ENCODE assay signal across 36 mouse cellular contexts in genomic region chr3:55481140-55481539, GRCm38 (mm10). TPM values are rescaled to one million over a fixed set of nuclear protein-coding genes. Genes with fewer than 3 reads are reported as not detected.
DNase-seq lines count a peak whose midpoint lies in the region; ATAC-seq lines count a peak whose summit lies in the region.
"Had no signal": no experiment of that assay in that cellular context is flagged by ENCODE, and none has a peak within 500 bp of the region (broad histone marks: within the 10 kb centered on the region; RNA-seq: fewer than 3 reads in every experiment).

No protein-coding gene starts in this region.

- H3K36me3 ChIP-seq in heart, embryonic 11.5 days (ENCODE audit: control insufficient read depth, insufficient read depth, low read length), result no peaks in the 10 kb centered on the region
- H3K36me3 ChIP-seq in embryonic facial prominence, embryonic 15.5 days, result no peaks in the 10 kb centered on the region
- H3K36me3 ChIP-seq in kidney, embryonic 15.5 days, result no peaks in the 10 kb centered on the region
- H3K36me3 ChIP-seq: embryonic facial prominence, embryonic 13.5 days; G1E; heart, embryonic 15.5 days; limb, embryonic 15.5 days; liver, embryonic 13.5 days had no signal

- WGBS in heart, embryonic 11.5 days (ENCODE audit: insufficient replicate concordance), result 48% methylated on average over 1 of the region's 1 CpGs
- WGBS in embryonic facial prominence, embryonic 15.5 days, result 58% methylated on average over 1 of the region's 1 CpGs
- WGBS in kidney, embryonic 15.5 days, result 62% methylated on average over 1 of the region's 1 CpGs

- H3K27me3 ChIP-seq in heart, embryonic 11.5 days (ENCODE audit: control insufficient read depth, insufficient read depth, low read length), result no peaks in the 10 kb centered on the region
- no peaks in the 10 kb centered on the region for H3K27me3 ChIP-seq in embryonic facial prominence, embryonic 15.5 days
- H3K27me3 ChIP-seq in kidney, embryonic 15.5 days, result no peaks in the 10 kb centered on the region
- H3K27me3 ChIP-seq: embryonic facial prominence, embryonic 13.5 days; forebrain, embryonic 12.5 days; heart, embryonic 15.5 days; hindbrain, embryonic 12.5 days; limb, embryonic 15.5 days; liver, embryonic 13.5 days; midbrain, embryonic 13.5 days; Patski had no signal

- H3K4me1 ChIP-seq in heart, embryonic 11.5 days (ENCODE audit: control insufficient read depth, insufficient read depth, low read length), result no peaks in the 10 kb centered on the region
- H3K4me1 ChIP-seq in embryonic facial prominence, embryonic 15.5 days, result peaks cover 12% of the 10 kb centered on the region; the same call in 1 of the 2 replicates
- no peaks in the 10 kb centered on the region for H3K4me1 ChIP-seq in kidney, embryonic 15.5 days
- H3K4me1 ChIP-seq: heart, embryonic 15.5 days; hindbrain, embryonic 12.5 days; liver, embryonic 13.5 days; midbrain, embryonic 13.5 days had no signal

- no peak overlapping the region for H3K27ac ChIP-seq in heart, embryonic 11.5 days (ENCODE audit: low read depth, low read length)
- H3K27ac ChIP-seq in embryonic facial prominence, embryonic 15.5 days (replicated peaks), result no peak overlapping the region
- H3K27ac ChIP-seq in kidney, embryonic 15.5 days, result no peak overlapping the region
- H3K27ac ChIP-seq: embryonic facial prominence, embryonic 13.5 days; forebrain, embryonic 12.5 days; heart, embryonic 15.5 days; hindbrain, embryonic 12.5 days; limb, embryonic 15.5 days; liver, embryonic 13.5 days; macrophage; midbrain, embryonic 13.5 days had no signal

- no peak overlapping the region for H3K9ac ChIP-seq in heart, embryonic 11.5 days (ENCODE audit: low read depth, low read length)
- H3K9ac ChIP-seq in embryonic facial prominence, embryonic 15.5 days, result no peak overlapping the region
- no peak overlapping the region for H3K9ac ChIP-seq in kidney, embryonic 15.5 days
- H3K9ac ChIP-seq: embryonic facial prominence, embryonic 13.5 days; forebrain, embryonic 12.5 days; forebrain, postnatal 0 days; heart, embryonic 15.5 days; hindbrain, embryonic 12.5 days; limb, embryonic 15.5 days; liver, embryonic 13.5 days; midbrain, embryonic 13.5 days had no signal

- 0 out of 2 replicates have a peak, but pooled peaks have one; percentile 18 for ATAC-seq in heart, embryonic 11.5 days (replicated peaks; ENCODE audit: insufficient number of reproducible peaks, low FRiP score, low TSS enrichment)
- ATAC-seq in embryonic facial prominence, embryonic 15.5 days (ENCODE audit: insufficient number of reproducible peaks, low FRiP score, low TSS enrichment, low read depth), result 0 out of 2 replicates have a peak, but pooled peaks have one; percentile 43
- ATAC-seq in kidney, embryonic 15.5 days (replicated peaks; ENCODE audit: low FRiP score), result no peak
- ATAC-seq: forebrain, postnatal 0 days; intestine, postnatal 0 days; midbrain, embryonic 13.5 days; Patski had no signal

- H3K4me3 ChIP-seq in heart, embryonic 11.5 days (ENCODE audit: low read depth, low read length), result no peak overlapping the region
- no peak overlapping the region for H3K4me3 ChIP-seq in embryonic facial prominence, embryonic 15.5 days (replicated peaks)
- no peak overlapping the region for H3K4me3 ChIP-seq in kidney, embryonic 15.5 days (replicated peaks)
- H3K4me3 ChIP-seq: embryonic facial prominence, embryonic 13.5 days; forebrain, embryonic 12.5 days; heart, embryonic 15.5 days; hindbrain, embryonic 12.5 days; limb, embryonic 15.5 days; liver, embryonic 13.5 days; midbrain, embryonic 13.5 days had no signal

- no peaks in the 10 kb centered on the region for H3K9me3 ChIP-seq in heart, embryonic 11.5 days (replicated peaks; ENCODE audit: control insufficient read depth, low read length)
- H3K9me3 ChIP-seq in embryonic facial prominence, embryonic 15.5 days (replicated peaks), result no peaks in the 10 kb centered on the region
- H3K9me3 ChIP-seq in kidney, embryonic 15.5 days (replicated peaks), result no peaks in the 10 kb centered on the region
- H3K9me3 ChIP-seq: embryonic facial prominence, embryonic 13.5 days; forebrain, embryonic 12.5 days; heart, embryonic 15.5 days; hindbrain, embryonic 12.5 days; limb, embryonic 15.5 days; liver, embryonic 13.5 days; midbrain, embryonic 13.5 days had no signal

- H3K4me2 ChIP-seq in heart, embryonic 11.5 days, result no peak overlapping the region
- no peak overlapping the region for H3K4me2 ChIP-seq in embryonic facial prominence, embryonic 15.5 days (replicated peaks)
- H3K4me2 ChIP-seq in kidney, embryonic 15.5 days, result no peak overlapping the region
- H3K4me2 ChIP-seq: embryonic facial prominence, embryonic 13.5 days; forebrain, embryonic 12.5 days; heart, embryonic 15.5 days; hindbrain, embryonic 12.5 days; limb, embryonic 15.5 days; liver, embryonic 13.5 days; midbrain, embryonic 13.5 days had no signal

- peak; percentile 50 for DNase-seq in cerebellum, adult 11-12 months
- DNase-seq in cerebellum, adult 11 months, result no peak
- DNase-seq in heart, adult 18-20 months, result no peak
- peak; percentile 10 for DNase-seq in NIH3T3 (ENCODE audit: low read depth)
- DNase-seq: adrenal gland, postnatal 10 days; forebrain, postnatal 0 days; kidney, postnatal 25 days; left cerebral cortex, postnatal 4 days; liver, embryonic 13.5 days; lung, adult 2 months; lung, postnatal 10 days; right cerebral cortex, postnatal 25 days; thymus, adult 2 months; thymus, postnatal 36 days had no signal

RNA-seq across cellular contexts. Expression of gene Gm21954, which starts 9.1 kb away (rescaled TPM):
- not detected in 2 replicates for polyA plus RNA-seq in heart, embryonic 11.5 days (2014; fragmentation: Nextera tagmentation; extraction: Ambion mirVana)
- total RNA-seq in heart, adult 18-20 months (2021), result not detected
- polyA plus RNA-seq in embryonic facial prominence, embryonic 15.5 days (2015; fragmentation: Nextera tagmentation; extraction: Ambion mirVana), result not detected in 2 replicates
- polyA plus RNA-seq in kidney, embryonic 15.5 days (2015; fragmentation: Nextera tagmentation; extraction: Ambion mirVana), result not detected in 2 replicates
- total RNA-seq: adrenal gland, postnatal 10 days; forebrain, postnatal 0 days; G1E; gastrocnemius, adult 8-10 months; gastrocnemius, postnatal 4 days; heart, postnatal 25 days; layer of hippocampus, adult 8-10 months; layer of hippocampus, postnatal 25 days; left cerebral cortex, postnatal 4 days; megakaryocyte-erythroid progenitor cell, adult 5-6 weeks; neutrophil, adult 5-6 weeks had no signal
- polyA plus RNA-seq: embryonic facial prominence, embryonic 13.5 days; forebrain, embryonic 12.5 days; forebrain, postnatal 0 days; G1E; heart, embryonic 15.5 days; hindbrain, embryonic 12.5 days; intestine, postnatal 0 days; kidney, embryonic 14.5 days; limb, embryonic 15.5 days; liver, embryonic 13.5 days; lung, adult 2 months; macrophage; midbrain, embryonic 13.5 days; Patski; stomach, embryonic 16.5 days; thymus, adult 2 months had no signal

Comparison
In these comparisons a context has a peak if more than half of its experiments do, and no peak if none do; other contexts are left out.
1. DNase-seq: peak in cerebellum, adult 11-12 months (single experiment) and NIH3T3 (single experiment); none in cerebellum, adult 11 months (single experiment) and heart, adult 18-20 months (0 of 2).